Mouse (Mus musculus) E14TG2a.4 (cell line): ENCODE data around the gene Map4.

ENCODE experiments used
- CTCF ChIP-seq: conservative IDR thresholded peaks from 2 replicates; pipeline ENCODE4 v1.5.1; 2014; ENCODE audit warnings: low read length
- NANOG ChIP-seq: IDR thresholded peaks from 2 replicates; pipeline ENCODE4 v1.6.1; 2014; ENCODE audit warnings: borderline replicate concordance, low read length, mixed read lengths
- POU5F1 ChIP-seq: IDR thresholded peaks from 2 replicates; pipeline ENCODE4 v1.6.1; 2014; ENCODE audit warnings: low read length, borderline replicate concordance

DNA sequence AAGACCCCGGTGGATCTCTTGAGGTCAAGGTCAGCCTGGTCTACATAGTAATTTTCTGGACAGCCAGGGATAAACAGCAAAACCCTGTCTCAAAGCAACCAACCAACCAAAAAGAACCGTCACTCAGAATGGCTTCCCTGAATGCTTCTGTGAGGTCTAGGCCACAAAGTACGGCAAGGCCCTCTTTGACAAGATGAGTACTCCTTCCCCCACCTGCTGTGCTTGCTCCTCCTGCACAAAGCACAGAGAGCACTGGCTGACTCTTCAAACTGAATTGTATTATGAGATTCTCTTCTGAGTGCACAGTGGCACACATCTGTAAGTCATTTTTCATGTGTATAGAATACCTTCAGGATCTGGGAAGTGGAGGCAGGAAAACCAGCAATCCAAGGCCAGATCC, 166.5 kb downstream of the Map4 start:
- TF ChIP-seq CTCF (no peak), POU5F1 (no peak), NANOG (peak; percentile 83; the same call in 1 of the 2 replicates)
